Mouse (Mus musculus) small intestine, adult 2 months (tissue): Measurements from ENCODE around the gene AC124108.1.

Experiments
- CTCF ChIP-seq: fragments of 200-500 bp; IDR thresholded peaks from 2 replicates; pipeline ENCODE4 v1.5.1; 2012; ENCODE audit warnings: low read depth, mild to moderate bottlenecking, control low read depth, inconsistent platforms, low read length, moderate library complexity, mixed read lengths; ENCODE audit not compliant: insufficient replicate concordance, insufficient read length; ENCODE audit errors: extremely low read depth
- POLR2A ChIP-seq: fragments of 200-500 bp; IDR thresholded peaks from 2 replicates; pipeline ENCODE4 v1.6.1; 2012; ENCODE audit warnings: low read depth, mild to moderate bottlenecking, control low read depth, inconsistent platforms, low read length, moderate library complexity

DNA sequence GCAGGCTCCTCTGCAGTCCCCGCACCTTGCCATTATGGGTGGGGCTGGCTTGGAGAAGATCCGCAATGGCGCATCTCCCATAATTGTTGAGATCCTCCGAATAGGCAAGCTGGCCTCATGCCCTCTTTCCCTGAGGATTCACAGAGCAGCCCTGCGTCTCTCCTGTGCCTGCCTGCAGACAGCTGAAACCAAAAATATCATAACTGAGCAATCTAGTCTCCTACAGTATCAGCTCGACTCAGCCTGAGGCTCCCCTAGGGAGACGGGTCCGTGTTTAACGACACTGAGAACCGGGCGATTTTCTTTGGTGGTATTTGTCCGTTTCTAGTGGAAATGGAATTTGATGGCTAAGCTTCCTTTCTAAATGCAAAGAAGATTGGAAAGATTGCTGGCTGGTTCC lies 8.7 kb downstream of the AC124108.1 start:
- TF ChIP-seq POLR2A (no peak), CTCF (no peak)
